Mouse (Mus musculus) stomach, postnatal 0 days (tissue): ENCODE measurements around the gene Prkg2. TPM values are rescaled to one million over a fixed set of nuclear protein-coding genes. Genes with fewer than 3 reads are reported as not detected.
A peak's percentile ranks its signal among the peaks of the same experiment; 100 is the strongest.

ENCODE experiments used
- ATAC-seq: fragments of 200-750 bp; cut with Nextera tagmentation; 2 replicates; pipeline ENCODE4 v1.8.0; 2017; ENCODE audit not compliant: low FRiP score, low TSS enrichment
- DNase-seq: peaks from one replicate; pipeline ENCODE4 v3.0.0-alpha.2; 2016; ENCODE audit warnings: low spot score
- H3K27ac ChIP-seq: fragments of 300-500 bp; sonication (generic); replicated peaks from 2 replicates; pipeline ENCODE4 v1.5.1; 2014; ENCODE audit warnings: mild to moderate bottlenecking, control low read depth
- H3K27me3 ChIP-seq: fragments of 300-500 bp; sonication (generic); 2 replicates; pipeline ENCODE4 v1.6.1; 2014; ENCODE audit warnings: low read length; ENCODE audit not compliant: control insufficient read depth, insufficient read depth
- H3K36me3 ChIP-seq: fragments of 300-500 bp; sonication (generic); 2 replicates; pipeline ENCODE4 v1.6.1; 2014; ENCODE audit warnings: low read length, mixed read lengths; ENCODE audit not compliant: control insufficient read depth, insufficient read depth
- H3K4me1 ChIP-seq: fragments of 300-500 bp; sonication (generic); replicated peaks from 2 replicates; pipeline ENCODE4 v1.6.1; 2014; ENCODE audit warnings: antibody characterized with exemption; ENCODE audit not compliant: control insufficient read depth, insufficient read depth
- H3K4me2 ChIP-seq: fragments of 300-500 bp; sonication (generic); replicated peaks from 2 replicates; pipeline ENCODE4 v1.6.1; 2014; ENCODE audit warnings: low read depth, mild to moderate bottlenecking, control low read depth, moderate library complexity
- H3K4me3 ChIP-seq: fragments of 300-500 bp; sonication (generic); 2 replicates; pipeline ENCODE4 v1.5.1; 2014; ENCODE audit warnings: low read depth, low read length, control low read depth
- H3K9ac ChIP-seq: fragments of 300-500 bp; sonication (generic); 2 replicates; pipeline ENCODE4 v1.6.1; 2014; ENCODE audit warnings: mild to moderate bottlenecking, low read length, control low read depth, mixed read lengths
- H3K9me3 ChIP-seq: fragments of 300-500 bp; sonication (generic); 2 replicates; pipeline ENCODE4 v1.6.1; 2016; ENCODE audit warnings: low read length; ENCODE audit not compliant: control insufficient read depth
- CTCF ChIP-seq: IDR thresholded peaks from 2 replicates; pipeline ENCODE4 v1.5.1; 2016; ENCODE audit warnings: antibody characterized with exemption, low read depth, mild to moderate bottlenecking, moderate library complexity
- EP300 ChIP-seq: optimal IDR thresholded peaks from 2 replicates; pipeline ENCODE3; 2016; ENCODE audit warnings: antibody characterized with exemption
- WGBS: fragments of 180-500 bp; shearing (Covaris S2); extraction: QIAGEN DNeasy Blood & Tissue Kit; methylation state at CpG from one replicate; pipeline ENCODE4 v1.1.7; 2014; 5-methylcytosine and 5-hydroxymethylcytosine counted together
- polyA plus RNA-seq: library from polyadenylated mRNA; unstranded; fragments of >200 nt; fragmentation: Nextera tagmentation; extraction: Ambion mirVana; gene quantifications from 2 replicates; pipeline ENCODE4 v1.2.1, GENCODE M21; 2015

Gene Prkg2
- polyA plus RNA-seq, 1 experiment from 2014 or later, result 0.67 TPM

GRCm38 (mm10) chr5:99037442-99037811, 276 bp upstream of the Prkg2 start:
- H3K36me3 ChIP-seq, result no peaks in the 10 kb centered on the region
- peak overlapping the region; percentile 58 for H3K4me3 ChIP-seq
- no peaks in the 10 kb centered on the region for H3K27me3 ChIP-seq
- no peak overlapping the region; the same call in 1 of the 2 replicates for H3K9ac ChIP-seq
- H3K9me3 ChIP-seq, result no peaks in the 10 kb centered on the region
- TF ChIP-seq EP300 (no peak), CTCF (no peak)
- H3K4me2 ChIP-seq, result peak overlapping the region; percentile 97
- H3K4me1 ChIP-seq, result no peaks in the 10 kb centered on the region
- DNase-seq, result no peak
- no peak overlapping the region for H3K27ac ChIP-seq
- ATAC-seq, result no peak
- WGBS, result 15% methylated on average over 9 of the region's 9 CpGs

- no peak for DNase-seq
- H3K4me3 ChIP-seq, result no peak overlapping the region
- 68% methylated on average over 9 of the region's 9 CpGs for WGBS
- TF ChIP-seq CTCF, result no peak
- no peak for TF ChIP-seq EP300
- no peak overlapping the region for H3K9ac ChIP-seq
- no peaks in the 10 kb centered on the region for H3K9me3 ChIP-seq
- peak overlapping the region; percentile 97; the same call in 1 of the 2 replicates for H3K4me2 ChIP-seq
- no peak overlapping the region for H3K27ac ChIP-seq
- no peaks in the 10 kb centered on the region for H3K36me3 ChIP-seq
- no peak for ATAC-seq
- H3K4me1 ChIP-seq, result no peaks in the 10 kb centered on the region
- no peaks in the 10 kb centered on the region for H3K27me3 ChIP-seq
Measured at GRCm38 (mm10) chr5:99035961-99036360, 1.2 kb downstream of the Prkg2 start.

GRCm38 (mm10) chr5:99031551-99032149, 5.5 kb downstream of the Prkg2 start:
- H3K4me2 ChIP-seq, result no peak overlapping the region
- 66% methylated on average over 6 of the region's 6 CpGs for WGBS
- DNase-seq (no peak), ATAC-seq (no peak)
- H3K4me3 ChIP-seq, result no peak overlapping the region
- H3K9me3 ChIP-seq, result no peaks in the 10 kb centered on the region
- H3K27ac ChIP-seq, result no peak overlapping the region
- H3K4me1 ChIP-seq, result no peaks in the 10 kb centered on the region
- no peaks in the 10 kb centered on the region for H3K36me3 ChIP-seq
- TF ChIP-seq EP300 (no peak), CTCF (no peak)
- H3K27me3 ChIP-seq, result no peaks in the 10 kb centered on the region
- H3K9ac ChIP-seq, result no peak overlapping the region

GRCm38 (mm10) chr5:99026343-99026742, 10.8 kb downstream of the Prkg2 start:
- H3K4me1 ChIP-seq, result no peaks in the 10 kb centered on the region
- no peak overlapping the region for H3K4me2 ChIP-seq
- H3K9ac ChIP-seq, result no peak overlapping the region
- H3K9me3 ChIP-seq, result no peaks in the 10 kb centered on the region
- no peak for DNase-seq
- H3K27ac ChIP-seq, result no peak overlapping the region
- 59% methylated on average over 3 of the region's 3 CpGs for WGBS
- no peaks in the 10 kb centered on the region for H3K27me3 ChIP-seq
- TF ChIP-seq CTCF (peak; percentile 31; the same call in 1 of the 2 replicates), EP300 (no peak)
- H3K36me3 ChIP-seq, result no peaks in the 10 kb centered on the region
- H3K4me3 ChIP-seq, result no peak overlapping the region
- no peak for ATAC-seq

- H3K36me3 ChIP-seq, result no peaks in the 10 kb centered on the region
- no peak overlapping the region for H3K9ac ChIP-seq
- no peak overlapping the region for H3K4me2 ChIP-seq
- H3K4me3 ChIP-seq, result no peak overlapping the region
- DNase-seq, result no peak
- H3K27ac ChIP-seq, result no peak overlapping the region
- H3K4me1 ChIP-seq, result no peaks in the 10 kb centered on the region
- TF ChIP-seq EP300 (no peak), CTCF (no peak)
- WGBS, result 76% methylated on average over 6 of the region's 6 CpGs
- no peak for ATAC-seq
- H3K9me3 ChIP-seq, result no peaks in the 10 kb centered on the region
- no peaks in the 10 kb centered on the region for H3K27me3 ChIP-seq
Measured at GRCm38 (mm10) chr5:99019709-99020108, 17.4 kb downstream of the Prkg2 start.

GRCm38 (mm10) chr5:99015140-99015539, 22.0 kb downstream of the Prkg2 start:
- ATAC-seq, result no peak
- H3K4me3 ChIP-seq, result no peak overlapping the region
- no peaks in the 10 kb centered on the region for H3K9me3 ChIP-seq
- no peaks in the 10 kb centered on the region for H3K36me3 ChIP-seq
- WGBS, result 77% methylated on average over 3 of the region's 3 CpGs
- no peaks in the 10 kb centered on the region for H3K27me3 ChIP-seq
- TF ChIP-seq EP300, result no peak
- TF ChIP-seq CTCF, result no peak
- H3K27ac ChIP-seq, result no peak overlapping the region
- no peak for DNase-seq
- H3K4me1 ChIP-seq, result no peaks in the 10 kb centered on the region
- H3K9ac ChIP-seq, result no peak overlapping the region
- H3K4me2 ChIP-seq, result no peak overlapping the region
